ENCODE assay signal across 8 mouse cellular contexts in the genomic region with DNA sequence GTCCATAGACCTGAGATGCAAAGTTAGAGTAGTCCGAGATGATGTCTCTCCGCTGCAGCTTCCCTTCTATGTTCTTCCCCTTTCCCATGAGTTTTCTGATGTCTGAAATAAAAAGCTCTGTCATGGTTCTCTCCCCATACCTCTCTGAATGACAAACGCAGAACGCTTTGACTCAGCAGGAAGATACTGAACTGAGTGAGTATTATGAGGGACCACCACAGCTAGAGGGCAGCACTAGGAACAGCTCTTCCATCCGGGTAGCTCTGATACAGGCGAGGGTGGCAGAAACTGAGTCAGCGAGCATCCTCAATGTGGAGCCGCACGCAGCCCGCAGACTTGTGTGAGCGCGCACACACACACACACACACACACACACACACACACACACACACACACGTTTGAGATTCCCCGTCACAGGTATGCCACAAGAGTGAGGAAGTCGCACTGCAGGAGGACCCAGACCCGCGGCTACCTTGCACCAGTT. TPM values are rescaled to one million over a fixed set of nuclear protein-coding genes. Genes with fewer than 3 reads are reported as not detected.
DNase-seq lines count a peak whose midpoint lies in the region; ATAC-seq lines count a peak whose summit lies in the region.

No protein-coding gene starts in this region.

- H3K27ac ChIP-seq in embryonic facial prominence, embryonic 11.5 days (replicated peaks; ENCODE audit: low read depth, low read length): no peak overlapping the region
- H3K27ac ChIP-seq in liver, embryonic 15.5 days (replicated peaks): no peak overlapping the region
- H3K27ac ChIP-seq in neural tube, embryonic 15.5 days (replicated peaks): no peak overlapping the region

- H3K9ac ChIP-seq in embryonic facial prominence, embryonic 11.5 days (replicated peaks; ENCODE audit: low read length): 0 out of 2 replicates have a peak overlapping the region, but pooled peaks have one; percentile 33
- no peak overlapping the region for H3K9ac ChIP-seq in liver, embryonic 15.5 days
- H3K9ac ChIP-seq in neural tube, embryonic 15.5 days (replicated peaks): no peak overlapping the region

- DNase-seq in adrenal gland, postnatal 10 days: peak; percentile 55
- peak; percentile 75 for DNase-seq in embryonic facial prominence, embryonic 11.5 days (ENCODE audit: low spot score)
- DNase-seq in heart, postnatal 10 days: peak; percentile 27 to 62
- peak; percentile 48 to 76 for DNase-seq in layer of hippocampus, adult 18-20 months (ENCODE audit: low spot score in 2 of 2)
- DNase-seq in thymus, postnatal 36 days: peak; percentile 45 to 48

- ATAC-seq in CD4-positive, CD25-positive, alpha-beta regulatory T cell, adult 4 months: peak; percentile 90
- ATAC-seq in embryonic facial prominence, embryonic 11.5 days (replicated peaks; ENCODE audit: insufficient number of reproducible peaks, low FRiP score, low TSS enrichment, low read depth): no peak
- ATAC-seq in liver, embryonic 15.5 days (ENCODE audit: insufficient read depth): no peak
- ATAC-seq in neural tube, embryonic 15.5 days (ENCODE audit: low FRiP score): peak; percentile 81

- no peak overlapping the region; the same call in 1 of the 2 replicates for H3K4me3 ChIP-seq in embryonic facial prominence, embryonic 11.5 days (ENCODE audit: low read depth, low read length)
- no peak overlapping the region for H3K4me3 ChIP-seq in liver, embryonic 15.5 days (replicated peaks)
- peak overlapping the region; percentile 20; the same call in 1 of the 2 replicates for H3K4me3 ChIP-seq in neural tube, embryonic 15.5 days (replicated peaks)

- H3K27me3 ChIP-seq in embryonic facial prominence, embryonic 11.5 days (ENCODE audit: control insufficient read depth, insufficient read depth, low read length): no peaks in the 10 kb centered on the region
- no peaks in the 10 kb centered on the region for H3K27me3 ChIP-seq in liver, embryonic 15.5 days
- H3K27me3 ChIP-seq in neural tube, embryonic 15.5 days (replicated peaks): no peaks in the 10 kb centered on the region

- no peaks in the 10 kb centered on the region for H3K36me3 ChIP-seq in embryonic facial prominence, embryonic 11.5 days (replicated peaks; ENCODE audit: control insufficient read depth, insufficient read depth, low read depth, low read length)
- H3K36me3 ChIP-seq in liver, embryonic 15.5 days (replicated peaks): no peaks in the 10 kb centered on the region
- no peaks in the 10 kb centered on the region for H3K36me3 ChIP-seq in neural tube, embryonic 15.5 days

- 25% methylated on average over 17 of the region's 17 CpGs for WGBS in embryonic facial prominence, embryonic 11.5 days
- WGBS in liver, embryonic 15.5 days (ENCODE audit: insufficient replicate concordance): 29% methylated on average over 17 of the region's 17 CpGs
- WGBS in neural tube, embryonic 15.5 days: 31% methylated on average over 17 of the region's 17 CpGs

- no peaks in the 10 kb centered on the region for H3K9me3 ChIP-seq in embryonic facial prominence, embryonic 11.5 days (replicated peaks; ENCODE audit: control insufficient read depth, low read length)
- H3K9me3 ChIP-seq in liver, embryonic 15.5 days (replicated peaks): no peaks in the 10 kb centered on the region
- H3K9me3 ChIP-seq in neural tube, embryonic 15.5 days (replicated peaks): no peaks in the 10 kb centered on the region

- intact Hi-C loops in heart, postnatal 10 days (cut with DNase I): no loop called here

- no peaks in the 10 kb centered on the region for H3K4me1 ChIP-seq in embryonic facial prominence, embryonic 11.5 days (ENCODE audit: control insufficient read depth, insufficient read depth, low read length)
- H3K4me1 ChIP-seq in liver, embryonic 15.5 days (replicated peaks): no peaks in the 10 kb centered on the region
- no peaks in the 10 kb centered on the region for H3K4me1 ChIP-seq in neural tube, embryonic 15.5 days

- H3K4me2 ChIP-seq in embryonic facial prominence, embryonic 11.5 days (ENCODE audit: low read depth, low read length): 0 out of 2 replicates have a peak overlapping the region, but pooled peaks have one; percentile 15
- H3K4me2 ChIP-seq in liver, embryonic 15.5 days: peak overlapping the region; percentile 29; the same call in 1 of the 2 replicates
- H3K4me2 ChIP-seq in neural tube, embryonic 15.5 days: peak overlapping the region; percentile 55

RNA-seq across cellular contexts. Expression of gene Maats1, which starts 20.4 kb away (rescaled TPM):
- under 1 TPM in 1 of 2 experiments, not detected in 1; 0.24 TPM for polyA plus RNA-seq in CD4-positive, CD25-positive, alpha-beta regulatory T cell, adult 4 months (2017; shearing (Covaris generic))
- total RNA-seq in adrenal gland, postnatal 10 days (2021): under 1 TPM; 0.42 to 0.51 TPM
- 0.13 and 0.14 TPM in 2 replicates for polyA plus RNA-seq in embryonic facial prominence, embryonic 11.5 days (2014; fragmentation: Nextera tagmentation; extraction: Ambion mirVana)
- not detected for total RNA-seq in heart, postnatal 10 days (2021)
- total RNA-seq in layer of hippocampus, adult 18-20 months (2021): 1 to 10 TPM; 1.1 to 1.5 TPM
- 0.03 and 0.05 TPM in 2 replicates for polyA plus RNA-seq in liver, embryonic 15.5 days (2015; fragmentation: Nextera tagmentation; extraction: Ambion mirVana)
- polyA plus RNA-seq in neural tube, embryonic 15.5 days (2015; fragmentation: Nextera tagmentation; extraction: Ambion mirVana): 0.40 and 0.88 TPM in 2 replicates

RNA-seq across cellular contexts. Expression of gene Cox17, which starts 25.3 kb away (rescaled TPM):
- polyA plus RNA-seq in CD4-positive, CD25-positive, alpha-beta regulatory T cell, adult 4 months (2017; shearing (Covaris generic)): 100 to 1,000 TPM; 203 to 275 TPM
- total RNA-seq in adrenal gland, postnatal 10 days (2021): 100 to 1,000 TPM; 385 to 411 TPM
- 107 and 108 TPM in 2 replicates for polyA plus RNA-seq in embryonic facial prominence, embryonic 11.5 days (2014; fragmentation: Nextera tagmentation; extraction: Ambion mirVana)
- total RNA-seq in heart, postnatal 10 days (2021): 100 to 1,000 TPM; 250 to 263 TPM
- total RNA-seq in layer of hippocampus, adult 18-20 months (2021): 100 to 1,000 TPM; 136 to 147 TPM
- polyA plus RNA-seq in liver, embryonic 15.5 days (2015; fragmentation: Nextera tagmentation; extraction: Ambion mirVana): 202 and 255 TPM in 2 replicates
- 95.8 and 101 TPM in 2 replicates for polyA plus RNA-seq in neural tube, embryonic 15.5 days (2015; fragmentation: Nextera tagmentation; extraction: Ambion mirVana)

RNA-seq across cellular contexts. Expression of gene Gm21987, which starts 25.3 kb away (rescaled TPM):
- not detected for polyA plus RNA-seq in CD4-positive, CD25-positive, alpha-beta regulatory T cell, adult 4 months (2017; shearing (Covaris generic))
- total RNA-seq in adrenal gland, postnatal 10 days (2021): not detected
- polyA plus RNA-seq in embryonic facial prominence, embryonic 11.5 days (2014; fragmentation: Nextera tagmentation; extraction: Ambion mirVana): 0.69 TPM in 1 of 2 replicates, not detected in the other
- not detected for total RNA-seq in heart, postnatal 10 days (2021)
- total RNA-seq in layer of hippocampus, adult 18-20 months (2021): not detected
- not detected in 2 replicates for polyA plus RNA-seq in liver, embryonic 15.5 days (2015; fragmentation: Nextera tagmentation; extraction: Ambion mirVana)
- polyA plus RNA-seq in neural tube, embryonic 15.5 days (2015; fragmentation: Nextera tagmentation; extraction: Ambion mirVana): 0.72 TPM in 1 of 2 replicates, not detected in the other

RNA-seq across cellular contexts. Expression of gene Nr1i2, which starts 26.9 kb away (rescaled TPM):
- not detected for polyA plus RNA-seq in CD4-positive, CD25-positive, alpha-beta regulatory T cell, adult 4 months (2017; shearing (Covaris generic))
- total RNA-seq in adrenal gland, postnatal 10 days (2021): 10 to 100 TPM in 1 of 2 experiments, 1 to 10 TPM in 1; 2.6 to 14.2 TPM
- not detected in 2 replicates for polyA plus RNA-seq in embryonic facial prominence, embryonic 11.5 days (2014; fragmentation: Nextera tagmentation; extraction: Ambion mirVana)
- total RNA-seq in heart, postnatal 10 days (2021): not detected
- not detected for total RNA-seq in layer of hippocampus, adult 18-20 months (2021)
- 4.8 and 5.3 TPM in 2 replicates for polyA plus RNA-seq in liver, embryonic 15.5 days (2015; fragmentation: Nextera tagmentation; extraction: Ambion mirVana)
- polyA plus RNA-seq in neural tube, embryonic 15.5 days (2015; fragmentation: Nextera tagmentation; extraction: Ambion mirVana): 0.63 TPM in 1 of 2 replicates, not detected in the other

RNA-seq across cellular contexts. Expression of gene Popdc2, which starts 40.5 kb away (rescaled TPM):
- 1 to 10 TPM; 2.3 to 6.2 TPM for polyA plus RNA-seq in CD4-positive, CD25-positive, alpha-beta regulatory T cell, adult 4 months (2017; shearing (Covaris generic))
- 1 to 10 TPM; 4.6 to 8.5 TPM for total RNA-seq in adrenal gland, postnatal 10 days (2021)
- polyA plus RNA-seq in embryonic facial prominence, embryonic 11.5 days (2014; fragmentation: Nextera tagmentation; extraction: Ambion mirVana): 1.4 and 1.5 TPM in 2 replicates
- 100 to 1,000 TPM; 675 to 721 TPM for total RNA-seq in heart, postnatal 10 days (2021)
- total RNA-seq in layer of hippocampus, adult 18-20 months (2021): under 1 TPM; 0.20 to 0.66 TPM
- polyA plus RNA-seq in liver, embryonic 15.5 days (2015; fragmentation: Nextera tagmentation; extraction: Ambion mirVana): 22.8 and 23.6 TPM in 2 replicates
- 1.0 and 2.0 TPM in 2 replicates for polyA plus RNA-seq in neural tube, embryonic 15.5 days (2015; fragmentation: Nextera tagmentation; extraction: Ambion mirVana)

Comparison
In these comparisons a context has a peak if more than half of its experiments do, and no peak if none do; other contexts are left out.
1. ATAC-seq: peak in CD4-positive, CD25-positive, alpha-beta regulatory T cell, adult 4 months (single experiment) and neural tube, embryonic 15.5 days (single experiment); none in embryonic facial prominence, embryonic 11.5 days (single experiment) and liver, embryonic 15.5 days (single experiment).
2. Peak in every context shown above with its lines, with median percentiles within 50 percentile points of each other: DNase-seq and H3K4me2 ChIP-seq.